Mouse (Mus musculus): ENCODE data around the gene Trip4.

Trip4 gene

DNA sequence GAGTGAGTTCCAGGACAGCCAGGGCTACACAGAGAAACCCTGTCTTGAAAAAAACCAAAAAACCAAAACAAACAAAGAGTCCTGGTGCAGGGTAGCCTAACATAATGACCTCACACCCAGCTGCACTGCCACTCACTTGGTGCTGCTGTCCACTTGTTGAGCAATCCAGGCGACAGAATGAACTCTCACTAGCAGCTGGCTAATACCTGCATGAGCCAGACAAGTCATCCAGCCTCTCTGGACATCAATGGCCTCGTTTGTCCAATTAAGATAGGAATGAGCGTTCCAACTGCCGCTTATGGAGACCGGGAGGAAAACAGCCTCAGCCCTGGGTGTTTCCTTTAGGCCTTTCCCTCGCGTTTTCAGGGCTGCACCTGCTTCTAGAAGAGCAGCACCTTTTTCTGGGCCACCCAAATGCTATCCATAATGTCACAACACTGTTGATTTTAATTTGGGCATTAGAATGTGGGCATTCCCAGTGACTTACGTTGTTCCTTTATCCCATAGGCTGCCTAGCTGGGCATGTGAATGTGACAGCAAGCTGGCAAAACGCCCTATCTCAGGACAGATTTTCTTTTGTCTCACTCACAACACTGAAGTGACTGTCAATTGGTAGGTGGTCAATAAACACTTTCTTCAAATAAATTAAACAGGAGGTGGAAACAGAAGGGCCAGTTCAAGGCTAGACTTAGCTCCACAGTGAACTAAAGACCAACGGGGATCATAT is 73.8 kb downstream of the Trip4 start:
- DNase-seq (ENCODE audit: low read depth, low spot score), result peak; percentile 76

DNA sequence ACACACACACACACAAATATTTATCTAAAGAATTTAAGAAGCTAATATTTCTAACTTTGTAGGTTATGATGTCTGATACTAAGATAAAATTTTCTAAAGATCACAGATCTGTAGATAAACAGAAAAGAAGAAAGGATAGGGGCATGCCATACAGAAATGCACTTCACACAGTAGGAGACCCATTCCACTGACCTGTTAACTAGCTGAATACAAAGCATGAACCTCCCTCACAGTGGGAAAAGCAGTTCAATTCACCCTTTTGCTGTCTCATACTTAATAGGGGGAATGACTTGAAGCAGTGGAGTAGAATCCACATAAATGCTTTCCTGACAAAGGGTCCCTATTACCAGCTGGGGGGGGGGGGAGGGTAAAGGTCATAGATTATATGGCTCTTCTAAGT is 75.0 kb downstream of the Trip4 start:
- no peak for DNase-seq (ENCODE audit: low read depth, low spot score)

DNA sequence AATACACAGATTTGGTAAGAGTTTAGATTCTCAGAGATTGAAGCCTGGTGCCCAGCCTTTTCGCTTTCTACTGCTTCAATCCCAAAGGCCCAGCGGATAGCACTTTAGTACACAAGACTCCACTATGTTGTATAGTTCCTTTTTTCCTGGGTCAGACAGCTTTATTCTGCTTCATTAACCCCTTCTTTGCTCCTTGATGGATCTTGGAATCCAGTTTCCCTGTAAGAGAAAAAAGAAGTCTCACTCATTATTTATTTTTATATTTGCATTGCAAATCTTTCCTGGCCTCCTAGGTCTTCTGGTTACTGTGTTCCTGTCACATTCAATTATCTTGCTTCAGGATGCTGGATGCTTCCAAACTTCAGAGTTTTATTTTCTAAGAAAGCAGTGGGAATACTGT is 75.4 kb downstream of the Trip4 start:
- no peak for DNase-seq (ENCODE audit: low read depth, low spot score)

DNA sequence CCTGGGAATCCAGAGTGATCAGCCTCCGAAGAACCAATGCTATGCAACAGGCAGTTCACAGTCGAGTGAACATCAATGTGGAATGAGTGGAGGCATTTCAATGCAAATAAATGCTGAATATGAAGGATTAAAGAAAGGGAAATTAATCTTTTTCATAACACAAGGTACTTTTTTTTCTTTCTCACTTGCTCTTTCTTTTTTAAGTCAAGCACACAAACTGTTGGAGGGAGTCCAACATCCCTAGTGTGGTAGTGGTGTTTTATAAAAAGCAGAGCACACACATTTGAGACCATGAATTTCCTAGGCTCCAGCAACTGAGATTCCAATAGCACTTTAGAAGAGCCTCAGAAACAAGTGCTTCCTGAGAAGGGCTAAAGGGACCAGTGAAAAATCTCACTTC is 76.6 kb downstream of the Trip4 start:
- DNase-seq (ENCODE audit: low read depth, low spot score), result peak; percentile 59

DNA sequence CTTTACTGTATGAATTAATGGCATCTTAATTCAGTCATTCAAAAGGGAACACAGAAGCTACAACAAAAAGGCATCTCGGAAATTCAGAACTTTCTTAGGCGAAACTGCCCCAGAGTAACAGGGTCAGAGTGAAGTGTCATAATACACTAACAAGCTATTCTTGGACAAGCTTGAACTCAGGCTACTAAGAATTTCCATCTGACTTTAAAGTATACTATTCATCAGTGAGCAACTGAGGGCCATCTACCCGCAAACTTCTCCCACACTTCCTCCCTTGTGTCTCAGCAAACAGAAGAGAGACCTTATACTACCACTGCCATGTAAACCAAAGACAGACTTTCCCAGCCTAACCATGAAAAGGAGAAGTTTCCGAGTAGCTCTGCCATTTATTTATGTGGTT is 77.4 kb downstream of the Trip4 start:
- DNase-seq (ENCODE audit: low read depth, low spot score), result no peak

DNA sequence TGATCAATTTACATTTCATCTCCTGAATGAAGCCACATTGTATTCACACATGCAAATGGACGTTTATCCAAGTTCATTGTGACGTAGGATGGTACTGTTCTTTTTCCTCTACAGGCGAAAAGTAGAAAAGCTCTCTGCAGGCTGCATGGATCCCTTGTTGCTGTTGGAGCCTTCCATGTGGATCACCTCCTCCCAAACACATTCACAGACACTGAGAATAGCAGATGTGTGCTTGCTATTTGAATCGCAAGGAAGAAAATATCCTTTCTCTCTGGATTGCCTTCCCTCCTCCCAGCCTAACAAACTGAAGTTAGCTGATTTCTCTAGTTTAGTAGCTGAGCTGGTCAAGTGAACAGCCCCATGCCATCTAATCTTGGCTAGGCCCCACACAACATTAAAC is 78.3 kb downstream of the Trip4 start:
- DNase-seq (ENCODE audit: low read depth, low spot score), result peak; percentile 84

DNA sequence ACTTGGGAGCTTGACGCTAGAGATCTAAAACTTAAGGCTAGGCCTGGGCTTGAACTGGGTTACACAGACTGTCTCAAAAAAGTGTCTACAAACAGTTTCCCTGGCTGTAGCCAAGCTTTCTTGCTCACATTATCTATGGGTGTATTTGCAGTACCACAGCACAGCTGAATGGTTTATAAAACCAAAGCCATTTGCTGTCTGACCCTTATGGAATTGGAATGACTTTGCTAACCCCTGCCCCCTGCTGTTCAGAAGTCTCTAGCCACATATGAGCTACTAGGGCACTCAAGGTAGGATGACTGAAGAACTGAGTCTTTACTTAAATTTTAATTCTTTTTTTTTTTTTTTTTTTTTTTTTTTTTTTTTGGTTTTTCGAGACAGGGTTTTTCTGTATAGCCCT is 79.2 kb downstream of the Trip4 start:
- DNase-seq (ENCODE audit: low read depth, low spot score), result peak; percentile 67

DNA sequence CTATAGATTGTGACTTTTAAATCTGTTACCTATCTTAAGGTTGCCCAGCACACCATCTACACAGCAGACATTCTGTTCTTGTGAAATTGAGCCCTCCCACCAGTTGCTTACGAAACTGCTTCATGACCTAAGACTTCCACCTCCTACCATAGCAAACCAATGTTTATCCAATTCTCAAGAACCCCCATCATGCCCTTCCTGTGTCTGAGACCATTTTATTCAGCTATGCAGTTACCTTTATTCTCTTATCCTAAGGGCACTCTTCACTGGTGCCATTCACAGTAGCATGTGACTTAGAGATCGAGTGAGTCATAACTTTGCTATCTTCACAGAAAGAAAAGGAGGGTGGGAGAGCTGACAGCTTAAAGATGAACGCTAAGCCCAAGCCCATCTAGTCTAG is 80.1 kb downstream of the Trip4 start:
- DNase-seq (ENCODE audit: low read depth, low spot score), result no peak

DNA sequence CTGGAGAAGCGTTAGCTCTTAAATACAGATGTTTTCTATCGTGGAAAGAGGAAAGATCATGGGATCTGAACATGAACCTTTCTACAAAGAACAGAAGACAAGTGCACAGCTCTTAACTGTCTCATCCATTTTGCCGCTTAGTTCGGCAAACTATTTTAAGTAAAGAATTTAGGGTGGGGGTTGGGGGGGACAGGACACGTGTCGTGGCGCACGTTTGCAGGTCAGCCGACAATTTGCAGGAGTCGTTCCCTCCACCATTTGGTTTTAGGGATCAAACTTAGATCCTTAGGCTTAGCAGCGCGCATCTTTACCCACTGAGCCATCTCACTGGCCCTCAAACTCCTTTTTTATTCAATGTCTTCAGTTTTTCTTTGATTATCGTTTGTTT is 80.6 kb downstream of the Trip4 start:
- no peak for DNase-seq (ENCODE audit: low read depth, low spot score)

DNA sequence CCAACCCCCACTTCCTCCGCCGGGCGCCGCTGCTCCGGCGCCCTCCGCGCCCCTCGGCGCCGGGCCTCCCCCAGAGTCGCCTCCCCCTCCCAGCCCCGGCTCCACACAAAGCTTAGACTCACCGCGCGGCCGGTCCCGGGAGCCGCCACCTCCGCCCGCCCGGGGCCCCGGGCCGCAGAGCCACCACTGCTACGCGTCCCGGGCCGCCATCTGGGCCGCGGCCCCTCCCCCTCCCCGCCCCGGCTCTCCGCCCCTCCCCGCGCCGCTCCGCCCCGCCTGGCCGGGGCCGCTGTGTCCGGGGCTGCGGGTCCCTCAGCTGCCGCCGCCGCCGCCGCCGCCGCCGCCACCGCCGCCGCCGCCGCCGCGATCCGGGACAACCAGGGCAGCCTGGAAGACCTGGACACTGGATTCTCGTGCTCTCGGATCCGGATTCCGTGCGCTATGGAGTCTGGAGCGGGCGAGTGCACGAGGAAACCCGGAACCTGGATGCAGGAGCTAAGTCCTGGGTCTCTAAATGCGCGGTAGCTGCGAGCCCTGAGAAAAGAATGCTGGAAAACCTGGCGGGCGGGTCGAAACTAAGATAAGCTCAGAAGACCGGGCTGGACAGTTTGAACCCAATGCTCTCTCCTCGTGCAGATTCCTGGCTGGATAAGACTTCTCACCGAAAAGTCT is 81.1 kb downstream of the Trip4 start, which contains the start of gene Zfp609:
Gene Zfp609, minus strand, starts transcription at position 221 of the 672 bp plus-strand sequence.
- DNase-seq (ENCODE audit: low read depth, low spot score), result peak; percentile 97

DNA sequence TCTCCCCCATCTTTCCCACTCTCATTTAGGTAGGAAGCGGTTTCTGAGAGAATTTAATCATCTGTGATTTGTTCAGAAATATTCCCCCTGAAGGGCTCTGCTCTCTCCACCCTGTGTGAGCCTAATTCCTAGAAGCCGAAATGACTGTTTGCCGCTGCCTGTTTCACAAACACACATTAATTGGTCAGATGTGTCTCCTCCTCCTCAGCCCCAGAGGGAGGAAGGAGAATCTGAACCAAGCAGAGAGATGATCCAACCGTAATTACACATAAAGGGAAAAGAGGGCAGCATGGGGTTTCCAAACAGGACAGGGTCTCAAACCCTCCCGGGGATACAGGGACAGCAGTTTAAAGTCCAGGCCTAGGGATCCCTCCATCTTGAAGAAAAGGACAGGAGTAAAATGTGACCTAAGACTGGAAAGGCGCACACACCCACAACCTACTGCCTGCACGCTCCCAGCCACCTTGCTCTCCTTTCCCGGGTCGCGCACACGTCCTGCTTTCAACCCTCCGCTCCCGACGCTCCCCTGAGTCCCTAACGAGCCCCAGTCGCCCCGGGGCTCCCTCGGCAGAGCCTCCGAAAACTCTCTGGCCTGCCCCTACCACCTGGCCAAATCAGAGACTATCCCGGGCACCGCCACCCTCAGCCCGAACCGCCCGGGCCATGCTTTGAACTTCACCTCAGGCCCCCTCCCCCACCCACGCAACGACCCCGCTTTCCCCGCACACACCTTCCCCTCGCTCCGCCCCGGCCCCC is 81.8 kb downstream of the Trip4 start:
- peak; percentile 83 for DNase-seq (ENCODE audit: low read depth, low spot score)

DNA sequence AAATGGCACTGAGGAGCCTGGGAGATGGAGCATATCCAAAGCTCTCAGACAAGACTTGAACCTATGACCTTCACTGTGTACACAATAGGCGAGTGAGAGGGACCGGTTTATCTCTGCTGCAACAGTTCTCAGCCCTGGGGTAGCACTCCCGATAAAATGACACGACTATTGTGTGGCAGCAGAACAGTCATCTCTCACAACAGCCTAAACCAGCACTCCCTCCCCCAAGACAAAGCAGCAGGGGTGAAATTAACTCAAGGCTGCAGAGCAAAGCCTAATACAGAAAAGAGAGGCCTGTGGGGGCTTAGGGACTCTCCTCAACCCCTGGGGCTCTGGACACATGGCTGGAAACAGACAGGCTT is 82.4 kb downstream of the Trip4 start:
- peak; percentile 50 for DNase-seq (ENCODE audit: low read depth, low spot score)

DNA sequence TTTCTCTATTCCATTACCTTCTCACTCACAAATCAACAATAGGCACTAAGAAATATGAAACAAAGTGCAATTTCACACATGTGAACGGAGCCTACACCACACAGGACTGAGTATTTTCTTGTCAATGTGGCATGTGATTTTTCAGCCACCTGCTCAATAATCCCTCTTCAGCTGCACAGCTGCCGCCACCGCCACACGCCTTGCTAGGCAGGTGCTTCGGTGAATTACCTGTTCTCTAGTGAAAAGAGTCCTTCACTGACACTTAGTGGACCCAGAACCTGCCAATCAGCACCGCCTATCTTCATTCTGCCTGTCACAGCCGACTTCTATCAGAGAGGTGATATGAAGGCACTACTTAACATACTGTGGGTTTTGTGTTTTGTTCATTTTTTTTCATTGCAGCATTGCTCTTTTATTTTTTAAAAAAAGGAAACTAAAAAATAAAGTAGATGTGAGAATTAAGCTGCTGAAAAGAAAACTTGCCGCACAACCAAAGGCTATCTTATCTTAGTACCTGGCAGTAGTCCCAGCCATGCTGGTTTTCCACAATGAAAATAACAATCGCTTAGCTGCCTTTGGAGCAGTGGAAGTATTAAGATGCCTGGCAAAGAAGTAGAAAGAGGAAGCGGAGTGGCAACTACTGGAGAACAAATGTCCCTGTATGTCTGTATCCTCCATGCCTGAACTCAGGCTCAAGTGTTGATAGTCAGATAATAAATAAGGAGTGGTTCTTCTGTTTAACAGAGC is 84.7 kb downstream of the Trip4 start:
- DNase-seq (ENCODE audit: low read depth, low spot score), result peak; percentile 49

DNA sequence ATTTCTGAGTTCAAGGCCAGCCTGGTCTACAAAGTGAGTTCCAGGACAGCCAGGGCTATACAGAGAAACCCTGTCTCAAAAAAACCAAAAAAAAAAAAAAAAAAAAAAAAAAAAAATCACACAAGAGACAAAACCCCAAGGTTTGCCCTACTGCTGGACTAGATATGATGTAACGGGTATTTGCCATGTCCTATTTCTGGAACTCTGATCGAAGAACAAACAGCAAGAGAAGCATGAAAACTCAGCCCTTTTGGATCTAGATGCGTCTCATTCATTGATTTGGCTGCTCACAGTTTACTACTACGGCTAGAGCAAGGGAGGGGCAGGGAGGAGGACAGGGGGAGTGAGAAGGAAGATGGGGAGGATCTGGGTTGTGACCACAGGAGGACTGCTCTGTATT is 86.6 kb downstream of the Trip4 start:
- no peak for DNase-seq (ENCODE audit: low read depth, low spot score)

DNA sequence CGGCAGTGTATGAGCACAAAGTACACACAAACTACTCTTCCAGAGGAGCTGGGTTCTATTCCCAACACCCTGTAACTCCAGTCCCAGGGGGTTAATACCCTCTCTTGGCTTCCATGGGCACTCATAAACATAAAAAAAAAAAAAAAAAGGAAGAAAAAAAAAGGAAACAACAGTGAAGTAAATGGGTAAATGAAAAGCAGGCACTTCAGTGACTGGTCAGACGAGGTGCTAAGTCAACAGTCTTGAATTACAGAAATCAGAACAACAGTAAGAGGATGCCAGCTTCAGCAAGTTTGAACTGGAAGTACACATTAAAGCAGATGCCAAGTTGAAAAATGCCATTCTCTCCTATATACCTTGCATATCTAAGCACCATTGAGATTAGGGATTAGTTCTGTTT is 88.3 kb downstream of the Trip4 start:
- no peak for DNase-seq (ENCODE audit: low read depth, low spot score)

DNA sequence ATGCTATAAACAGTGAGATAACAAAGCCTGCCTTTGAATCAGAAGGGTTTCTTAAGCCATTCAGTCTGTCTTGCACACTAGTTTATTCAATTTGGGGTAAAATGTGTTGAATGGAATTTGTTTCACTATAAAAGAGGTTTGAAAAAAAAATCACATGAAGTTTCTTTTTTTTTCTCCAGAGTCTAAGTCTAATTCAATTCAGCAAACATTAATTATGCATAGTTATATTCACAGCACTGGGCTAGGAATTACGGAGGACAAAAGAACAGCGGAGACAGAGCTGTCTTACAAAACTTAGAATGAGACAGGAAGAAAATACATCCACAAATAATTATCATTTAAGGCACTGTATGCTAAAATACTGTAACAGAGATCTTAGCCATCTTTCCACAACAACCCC is 90.2 kb downstream of the Trip4 start:
- DNase-seq (ENCODE audit: low read depth, low spot score), result no peak

DNA sequence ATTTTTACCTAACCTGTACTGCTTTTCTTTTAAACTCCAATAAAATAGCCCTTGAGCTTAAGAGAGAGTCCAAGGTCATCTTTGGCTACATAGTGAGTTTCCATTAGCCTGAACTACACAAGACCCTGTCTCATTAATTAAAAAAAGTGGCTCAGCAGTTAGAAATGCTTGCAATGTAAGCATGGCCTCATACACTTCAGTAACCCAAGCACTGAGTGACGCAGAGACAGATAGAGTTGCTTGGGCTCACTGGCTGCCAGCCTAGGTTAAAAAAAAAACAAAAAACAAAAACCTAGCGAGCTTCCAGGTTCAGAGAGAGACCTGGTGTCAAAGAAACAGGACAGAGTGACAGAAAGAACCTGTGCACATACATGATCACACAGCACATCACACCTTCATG is 95.8 kb downstream of the Trip4 start:
- DNase-seq (ENCODE audit: low read depth, low spot score), result no peak

DNA sequence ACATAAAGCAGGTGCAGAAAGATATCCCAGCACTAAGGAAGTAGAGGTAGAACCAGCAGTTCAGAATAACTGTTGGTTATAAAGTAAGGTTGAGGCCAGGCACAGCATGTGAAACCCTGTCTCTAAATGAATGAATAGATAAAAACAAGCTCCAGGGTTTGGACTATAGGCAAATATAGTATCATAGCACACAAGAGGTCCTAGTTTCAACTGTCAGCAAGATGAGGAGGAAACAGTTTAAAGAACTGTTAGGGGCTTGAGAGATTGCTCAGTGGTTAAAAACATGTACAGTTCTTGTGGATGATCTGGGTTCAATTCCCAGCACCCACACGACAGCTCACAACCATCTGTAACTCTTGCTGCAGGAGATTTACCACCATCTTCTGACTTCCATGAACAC is 96.8 kb downstream of the Trip4 start:
- no peak for DNase-seq (ENCODE audit: low read depth, low spot score)

DNA sequence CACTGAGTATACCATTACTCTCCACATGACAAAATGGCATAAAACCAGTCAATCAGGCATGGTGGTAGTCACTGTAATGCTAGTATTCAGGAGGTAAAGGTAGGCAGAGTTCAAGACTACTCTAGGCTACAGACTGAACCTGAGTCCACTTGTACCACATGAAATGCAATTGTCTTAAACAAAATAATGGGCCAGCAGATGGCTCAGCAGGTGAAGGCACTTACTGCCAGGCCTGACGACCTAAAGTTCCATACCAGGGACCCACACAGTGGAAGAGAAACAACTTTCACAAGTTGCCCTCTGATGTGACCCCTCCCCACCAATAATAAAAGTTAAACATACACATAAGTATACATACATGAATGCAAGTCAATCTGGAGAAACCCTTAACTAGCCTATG is 100.8 kb downstream of the Trip4 start:
- no peak for DNase-seq (ENCODE audit: low read depth, low spot score)

DNA sequence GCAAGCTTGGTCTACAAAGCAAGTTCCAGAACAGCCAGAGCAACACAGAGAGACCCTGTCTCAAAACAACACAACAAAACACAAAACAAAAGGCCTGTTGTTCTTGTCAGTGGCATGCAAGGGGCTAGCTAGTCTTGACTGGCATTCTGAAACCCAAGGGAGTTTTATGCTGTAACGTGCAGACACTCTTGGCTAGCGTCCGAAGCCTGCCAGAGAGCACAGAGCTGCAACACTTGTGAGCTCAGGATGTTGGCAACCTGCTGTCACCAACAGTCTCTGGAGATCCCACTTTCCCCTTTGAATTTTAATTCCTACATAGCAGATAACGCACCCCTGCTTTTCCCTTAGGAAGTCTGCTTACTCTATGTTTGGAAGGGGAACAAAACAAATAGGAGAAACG is 101.3 kb downstream of the Trip4 start:
- DNase-seq (ENCODE audit: low read depth, low spot score), result peak; percentile 55

DNA sequence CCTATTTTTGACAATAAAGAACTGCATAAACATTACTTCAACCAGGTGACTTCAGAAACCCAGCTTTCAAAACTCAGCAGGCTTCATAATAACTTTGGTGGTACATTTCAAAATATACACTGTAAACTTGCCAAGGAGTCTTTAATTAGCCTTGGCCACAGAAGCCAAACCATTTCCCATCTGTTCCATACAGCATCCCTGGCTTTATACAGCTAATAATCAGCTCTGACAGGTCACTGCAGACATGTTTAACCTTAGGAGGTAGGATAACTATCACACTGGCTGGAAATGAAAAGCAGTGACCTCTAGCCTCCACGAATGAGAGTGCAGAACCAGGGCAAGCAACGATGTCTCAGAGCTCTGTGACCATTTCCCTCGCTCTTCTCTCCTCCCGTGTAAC is 108.8 kb downstream of the Trip4 start:
- DNase-seq (ENCODE audit: low read depth, low spot score), result peak; percentile 76

DNA sequence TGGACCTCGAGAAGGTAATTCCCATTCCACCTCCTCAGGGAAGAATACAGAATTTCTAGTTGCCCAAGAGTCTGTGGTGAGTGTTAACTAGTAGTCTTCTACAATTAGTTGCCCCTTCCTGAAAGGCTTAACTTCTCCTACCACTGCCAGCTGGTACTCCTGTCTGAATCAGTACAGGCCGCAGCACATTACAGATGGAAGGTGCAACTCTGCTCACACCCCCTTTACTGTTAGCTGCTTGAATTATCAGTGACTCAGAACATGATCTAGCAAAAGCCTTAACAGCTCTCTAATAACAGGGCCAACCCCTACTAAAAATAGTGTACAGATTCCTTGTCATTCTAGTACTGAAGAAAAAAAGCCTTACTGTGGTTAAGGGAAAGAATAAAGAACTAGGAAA is 112.9 kb downstream of the Trip4 start:
- DNase-seq (ENCODE audit: low read depth, low spot score), result peak; percentile 76
